Mouse (Mus musculus) lung, adult 2 months (tissue): ENCODE data around the gene P2ry13.

Source experiments
- CTCF ChIP-seq: fragments of 200-500 bp; IDR thresholded peaks from 2 replicates; pipeline ENCODE4 v1.5.1; 2011; ENCODE audit warnings: mild to moderate bottlenecking, low read length, control low read depth; ENCODE audit not compliant: insufficient read depth
- POLR2A ChIP-seq: fragments of 200-500 bp; IDR thresholded peaks from 2 replicates; pipeline ENCODE4 v1.6.1; 2011; ENCODE audit warnings: low read depth, mild to moderate bottlenecking, control low read depth, low read length, borderline replicate concordance; ENCODE audit errors: extremely low read depth

GRCm38 (mm10) chr3:59191674-59192073, 19.0 kb downstream of the P2ry13 start:
- no peak for TF ChIP-seq CTCF
- TF ChIP-seq POLR2A, result no peak
